Mouse (Mus musculus): ENCODE data around the gene Pask.
A peak's percentile ranks its signal among the peaks of the same experiment; 100 is the strongest.
"Not testable (repeated sequence)": the region's sequence is repeated elsewhere in the genome, so short reads cannot be mapped to it uniquely, and the experiment has no call there.

The Pask gene

GRCm38 (mm10) chr1:93342648-93343503 lies at the start of gene Pask, which contains the start of gene Ppp1r7:
Gene Pask (minus strand): TSS chr1:93343482.
Gene Ppp1r7 (plus strand): TSS chr1:93342854.
- DNase-seq (ENCODE audit: low read depth), result peak; percentile 98

GRCm38 (mm10) chr1:93388906-93389305 lies 45.6 kb upstream of the Pask start:
- DNase-seq (ENCODE audit: low read depth), result no peak

GRCm38 (mm10) chr1:93387198-93387597 lies 43.9 kb upstream of the Pask start:
- no peak for DNase-seq (ENCODE audit: low read depth)

GRCm38 (mm10) chr1:93379117-93379516 lies 35.8 kb upstream of the Pask start:
- DNase-seq (ENCODE audit: low read depth), result no peak

GRCm38 (mm10) chr1:93377307-93377706 lies 34.0 kb upstream of the Pask start:
- no peak for DNase-seq (ENCODE audit: low read depth)

GRCm38 (mm10) chr1:93373665-93374064 lies 30.4 kb upstream of the Pask start, which contains the start of gene Ano7:
Gene Ano7 (plus strand): TSS chr1:93373930.
- DNase-seq (ENCODE audit: low read depth), result no peak

GRCm38 (mm10) chr1:93365641-93366040 lies 22.4 kb upstream of the Pask start:
- DNase-seq (ENCODE audit: low read depth), result peak; percentile 10

GRCm38 (mm10) chr1:93362661-93363060 lies 19.4 kb upstream of the Pask start:
- no peak for DNase-seq (ENCODE audit: low read depth)

- no peak for DNase-seq (ENCODE audit: low read depth)
Observed at GRCm38 (mm10) chr1:93352724-93353123, 9.4 kb upstream of the Pask start.

- no peak for DNase-seq (ENCODE audit: low read depth)
Observed at GRCm38 (mm10) chr1:93349701-93350100, 6.4 kb upstream of the Pask start.

- DNase-seq (ENCODE audit: low read depth), result no peak
Observed at GRCm38 (mm10) chr1:93347176-93347575, 3.9 kb upstream of the Pask start.

- DNase-seq (ENCODE audit: low read depth), result peak; percentile 95
Observed at GRCm38 (mm10) chr1:93343504-93344047, 294 bp upstream of the Pask start.

GRCm38 (mm10) chr1:93334621-93335020 lies 8.7 kb downstream of the Pask start:
- peak; percentile 8 for DNase-seq (ENCODE audit: low read depth)

- no peak for DNase-seq (ENCODE audit: low read depth)
Observed at GRCm38 (mm10) chr1:93326446-93326845, 16.8 kb downstream of the Pask start.

GRCm38 (mm10) chr1:93323973-93324372 lies 19.3 kb downstream of the Pask start:
- DNase-seq (ENCODE audit: low read depth), result peak; percentile 26

- DNase-seq (ENCODE audit: low read depth), result peak; percentile 82
Observed at GRCm38 (mm10) chr1:93305581-93306337, 37.5 kb downstream of the Pask start, which contains the start of gene Mterf4. Gene Mterf4 (minus strand): TSS chr1:93305915.

GRCm38 (mm10) chr1:93300578-93300977 lies 42.7 kb downstream of the Pask start:
- peak; percentile 8 for DNase-seq (ENCODE audit: low read depth)

GRCm38 (mm10) chr1:93299791-93300190 lies 43.5 kb downstream of the Pask start:
- no peak for DNase-seq (ENCODE audit: low read depth)

GRCm38 (mm10) chr1:93294491-93294890 lies 48.8 kb downstream of the Pask start:
- not testable (repeated sequence) for DNase-seq (ENCODE audit: low read depth)

GRCm38 (mm10) chr1:93292006-93292405 lies 51.3 kb downstream of the Pask start:
- no peak for DNase-seq (ENCODE audit: low read depth)

GRCm38 (mm10) chr1:93291591-93291990 lies 51.7 kb downstream of the Pask start:
- no peak for DNase-seq (ENCODE audit: low read depth)

- peak; percentile 48 for DNase-seq (ENCODE audit: low read depth)
Observed at GRCm38 (mm10) chr1:93290956-93291355, 52.3 kb downstream of the Pask start.

Data from 416B (cell line).